Mouse (Mus musculus) lung, postnatal 4 days (tissue): ENCODE measurements around the gene Naa50.

Source experiments
- DNase-seq, 2 experiments: peaks; one replicate each; pipeline ENCODE4 v3.0.0; 2021

Naa50 gene

GRCm38 (mm10) chr16:44139536-44140185 is at the start of gene Naa50, which contains the start of gene Atp6v1a:
TSS of gene Naa50 (plus strand) at chr16:44139830.
TSS of gene Atp6v1a (minus strand) at chr16:44139705.
- peak; percentile 95 to 96 for DNase-seq

- no peak for DNase-seq
Observed at GRCm38 (mm10) chr16:44099377-44099776, 40.3 kb upstream of the Naa50 start.

GRCm38 (mm10) chr16:44101181-44101710 is 38.4 kb upstream of the Naa50 start:
- peak in 1 of 2 experiments; percentile 35 for DNase-seq

- DNase-seq: no peak
Observed at GRCm38 (mm10) chr16:44102925-44103324, 36.7 kb upstream of the Naa50 start.

GRCm38 (mm10) chr16:44103806-44104766 is 35.5 kb upstream of the Naa50 start:
- DNase-seq: no peak

GRCm38 (mm10) chr16:44105211-44105610 is 34.4 kb upstream of the Naa50 start:
- DNase-seq: no peak

- no peak for DNase-seq
Observed at GRCm38 (mm10) chr16:44109002-44109401, 30.6 kb upstream of the Naa50 start.

GRCm38 (mm10) chr16:44119753-44120501 is 19.7 kb upstream of the Naa50 start:
- no peak for DNase-seq

- DNase-seq: no peak
Observed at GRCm38 (mm10) chr16:44122122-44122521, 17.5 kb upstream of the Naa50 start.

- no peak for DNase-seq
Observed at GRCm38 (mm10) chr16:44122574-44122973, 17.1 kb upstream of the Naa50 start.

GRCm38 (mm10) chr16:44122982-44123725 is 16.5 kb upstream of the Naa50 start:
- DNase-seq: no peak

- no peak for DNase-seq
Observed at GRCm38 (mm10) chr16:44123786-44124185, 15.8 kb upstream of the Naa50 start.

- DNase-seq: no peak
Observed at GRCm38 (mm10) chr16:44124713-44125112, 14.9 kb upstream of the Naa50 start.

GRCm38 (mm10) chr16:44125436-44125835 is 14.2 kb upstream of the Naa50 start:
- no peak for DNase-seq

GRCm38 (mm10) chr16:44126437-44126836 is 13.2 kb upstream of the Naa50 start:
- no peak for DNase-seq

- no peak for DNase-seq
Observed at GRCm38 (mm10) chr16:44132300-44132699, 7.3 kb upstream of the Naa50 start.

GRCm38 (mm10) chr16:44133187-44133586 is 6.4 kb upstream of the Naa50 start:
- DNase-seq: peak in 1 of 2 experiments; percentile 31

GRCm38 (mm10) chr16:44136511-44137021 is 3.1 kb upstream of the Naa50 start:
- no peak for DNase-seq

GRCm38 (mm10) chr16:44138377-44138978 is 1.2 kb upstream of the Naa50 start:
- DNase-seq: peak in 1 of 2 experiments; percentile 23

- peak; percentile 89 to 91 for DNase-seq
Observed at GRCm38 (mm10) chr16:44138979-44139535, 573 bp upstream of the Naa50 start.
